Mouse (Mus musculus) adrenal gland, adult 8-10 months (tissue): ENCODE measurements at regions not wholly inside any gene's neighbourhood (a gene's known extent, or its start where the extent isn't known, plus 50 kb on each side); places are given as distances from the start of the nearest gene placed in this dataset.

Source experiments
- DNase-seq: peaks from one replicate; pipeline ENCODE4 v3.0.0; 2022

DNA sequence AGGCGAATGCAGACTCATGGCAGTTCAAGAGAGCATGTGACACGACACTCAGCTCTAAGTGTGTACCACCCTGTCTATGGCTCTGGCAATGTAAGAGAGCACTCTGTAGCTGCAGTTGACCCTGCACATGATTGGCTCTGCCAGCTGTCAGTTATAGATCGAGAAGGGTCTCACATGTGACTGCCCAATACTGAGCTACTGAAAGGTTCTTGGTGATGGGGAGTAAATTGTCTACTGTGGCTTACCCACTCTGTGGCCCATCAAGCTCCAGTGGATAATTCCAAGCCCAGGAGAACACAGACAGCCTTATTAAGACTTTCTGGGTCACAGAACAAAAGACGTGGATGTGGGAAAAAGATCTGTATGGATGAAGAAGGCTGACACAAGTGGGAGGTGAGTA lies 920.3 kb downstream of the A830018L16Rik start:
- no peak for DNase-seq

DNA sequence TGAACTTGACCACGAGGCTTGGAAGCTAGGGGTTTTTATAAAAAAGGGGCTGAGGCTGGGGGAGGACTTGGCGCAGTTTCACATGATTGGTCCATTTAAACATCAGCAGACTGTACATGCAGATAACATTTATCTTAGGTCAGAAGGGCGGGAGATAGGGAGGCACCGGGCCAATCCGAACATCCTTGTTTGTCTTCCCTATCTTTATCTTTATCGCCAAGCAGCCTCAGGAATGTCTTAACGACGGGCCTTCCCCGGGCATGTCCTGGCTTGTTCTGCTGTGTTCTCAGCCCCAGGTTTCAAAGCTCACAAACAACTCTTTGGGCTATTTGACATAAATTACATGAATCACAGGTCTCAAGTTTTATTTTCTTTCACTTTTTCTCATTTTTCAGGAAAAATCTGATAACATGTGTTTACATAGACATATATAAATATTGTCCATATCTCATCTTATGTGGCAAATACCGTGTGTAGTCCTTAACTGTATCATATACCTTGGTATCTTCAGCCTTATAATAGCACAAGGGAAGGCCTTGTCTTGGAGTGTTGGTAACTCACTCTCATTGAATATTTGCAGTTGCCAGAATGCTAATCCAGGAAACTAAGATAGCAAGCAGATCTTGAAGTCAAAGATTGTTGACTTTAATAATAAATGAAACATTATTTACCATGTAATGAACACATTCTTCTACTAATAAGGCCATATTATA lies 931.0 kb downstream of the A830018L16Rik start:
- no peak for DNase-seq

DNA sequence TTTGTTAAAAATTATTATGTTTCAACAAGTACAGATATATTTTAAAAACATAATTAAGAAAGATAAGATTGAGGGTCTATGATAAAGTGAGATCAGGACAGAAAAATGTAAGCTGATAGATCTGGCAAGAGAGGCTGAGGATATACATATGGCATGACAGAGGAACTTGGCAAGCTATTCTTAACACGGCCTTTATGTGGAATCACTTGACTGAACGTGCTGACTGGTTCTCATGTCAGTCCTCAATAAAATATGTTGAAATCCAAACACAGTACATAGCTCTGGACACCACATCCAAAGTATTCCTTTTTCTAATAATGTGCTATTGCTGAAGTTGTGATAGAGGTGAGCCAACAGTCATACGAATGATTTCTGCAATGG lies 931.5 kb downstream of the A830018L16Rik start:
- no peak for DNase-seq

- DNase-seq: no peak
These were observed 940.6 kb downstream of the A830018L16Rik start for GRCm38 (mm10) chr1:12354531-12354930.

GRCm38 (mm10) chr1:12367872-12368271 lies 954.0 kb downstream of the A830018L16Rik start:
- DNase-seq: no peak

DNA sequence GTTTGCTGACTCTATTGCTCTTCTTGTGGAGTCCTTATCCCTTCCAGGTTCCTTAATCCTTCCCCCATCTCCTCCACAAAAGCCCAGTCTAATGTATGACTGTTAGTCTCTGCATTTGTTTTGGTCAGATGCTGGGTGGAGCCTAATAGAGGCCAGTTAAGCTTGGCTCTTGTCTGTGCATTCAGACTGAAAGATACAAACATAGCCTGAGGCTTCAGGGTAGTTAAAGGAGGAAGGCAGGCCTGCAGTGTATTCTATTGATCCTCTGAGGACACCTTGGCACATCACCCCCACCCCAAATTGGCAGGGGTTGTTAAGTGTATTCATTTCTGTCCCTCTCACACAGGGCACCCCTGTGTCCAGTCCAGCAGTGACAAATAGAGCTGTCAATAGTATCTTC lies 959.1 kb downstream of the A830018L16Rik start:
- no peak for DNase-seq

- no peak for DNase-seq
These were observed 984.4 kb downstream of the A830018L16Rik start for GRCm38 (mm10) chr1:12398146-12398884.

DNA sequence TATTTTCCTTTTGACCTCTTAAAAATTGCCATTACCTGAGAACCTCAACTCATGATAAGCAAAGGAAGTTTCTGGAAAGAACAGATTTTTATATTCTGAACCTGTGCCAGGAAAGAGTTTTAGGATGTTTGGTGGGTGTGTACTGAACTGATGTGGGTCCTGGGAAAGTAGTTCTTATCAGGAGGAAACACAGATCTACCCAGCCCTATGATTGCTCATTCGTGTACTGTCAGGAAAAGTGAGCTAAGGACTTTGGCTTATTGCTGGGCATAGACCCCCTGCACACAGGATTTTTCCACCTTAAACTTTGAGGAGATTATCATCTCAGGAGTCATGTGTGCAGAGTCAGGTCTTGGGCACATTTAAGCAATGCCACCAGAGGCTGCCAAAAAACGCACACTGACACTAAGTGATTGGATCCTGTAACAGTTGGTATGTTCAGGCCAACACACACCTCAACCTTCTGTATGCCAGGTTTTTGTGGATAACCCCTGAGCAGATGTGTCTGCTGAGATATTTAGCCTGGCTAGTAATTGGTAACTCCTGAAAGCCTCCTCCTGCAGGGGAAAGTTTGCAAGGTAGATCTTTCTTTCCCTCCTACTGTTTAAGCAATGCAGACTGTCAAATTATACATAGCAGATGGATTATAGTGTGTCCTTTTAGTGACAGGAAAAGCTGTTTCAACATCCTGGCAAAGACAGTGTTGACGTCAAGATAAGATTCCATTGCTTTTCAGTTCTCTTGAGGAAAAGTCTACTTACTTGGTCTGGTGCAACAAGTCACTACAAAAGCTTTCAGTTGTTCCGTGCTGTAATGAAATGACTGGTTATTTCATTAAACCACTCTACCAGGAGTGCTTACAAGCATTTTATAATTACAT lies 991.7 kb downstream of the A830018L16Rik start:
- DNase-seq: peak; percentile 20

- no peak for DNase-seq
These were observed 996.0 kb downstream of the A830018L16Rik start for GRCm38 (mm10) chr1:12409738-12410523.

- no peak for DNase-seq
These were observed 996.6 kb downstream of the A830018L16Rik start for GRCm38 (mm10) chr1:12410524-12410886.

DNA sequence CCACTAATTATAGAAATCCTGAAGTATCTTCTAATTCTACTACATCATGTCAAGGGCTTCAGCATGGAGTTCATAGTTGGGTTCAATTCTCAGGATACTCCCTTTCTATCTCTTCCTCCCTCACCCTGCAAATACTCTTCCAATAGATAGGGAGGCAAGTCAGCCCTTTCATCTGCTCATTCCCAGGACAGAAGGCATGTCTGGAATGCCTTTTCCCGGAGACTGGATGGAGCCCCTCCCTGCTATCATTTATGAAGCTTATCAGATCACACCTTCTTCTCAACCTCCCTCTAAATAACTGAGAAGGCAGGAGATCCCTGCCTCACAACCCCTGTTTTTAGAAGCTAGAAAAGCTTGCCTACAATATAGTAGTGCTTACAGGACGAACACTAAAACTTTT lies 1010.6 kb downstream of the A830018L16Rik start:
- no peak for DNase-seq

DNA sequence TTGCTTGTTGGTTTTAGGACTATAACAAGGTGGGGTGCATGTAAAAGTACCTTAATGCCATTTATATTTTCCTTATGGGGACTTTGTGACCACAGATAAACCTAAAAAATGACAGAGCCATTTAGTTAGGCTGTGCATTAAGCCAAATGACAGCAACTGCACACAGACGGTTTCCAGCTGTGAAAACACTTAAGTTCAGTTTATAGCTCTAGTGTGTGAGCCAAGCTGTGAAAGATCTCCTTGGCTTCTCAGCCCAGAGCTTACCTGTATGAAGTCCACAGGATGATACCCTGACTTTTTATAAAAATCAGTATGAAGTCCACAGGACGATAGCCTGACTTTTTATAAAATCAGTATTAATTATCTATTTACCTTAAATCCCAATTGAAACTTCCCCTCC lies 1024.0 kb downstream of the A830018L16Rik start:
- no peak for DNase-seq

DNA sequence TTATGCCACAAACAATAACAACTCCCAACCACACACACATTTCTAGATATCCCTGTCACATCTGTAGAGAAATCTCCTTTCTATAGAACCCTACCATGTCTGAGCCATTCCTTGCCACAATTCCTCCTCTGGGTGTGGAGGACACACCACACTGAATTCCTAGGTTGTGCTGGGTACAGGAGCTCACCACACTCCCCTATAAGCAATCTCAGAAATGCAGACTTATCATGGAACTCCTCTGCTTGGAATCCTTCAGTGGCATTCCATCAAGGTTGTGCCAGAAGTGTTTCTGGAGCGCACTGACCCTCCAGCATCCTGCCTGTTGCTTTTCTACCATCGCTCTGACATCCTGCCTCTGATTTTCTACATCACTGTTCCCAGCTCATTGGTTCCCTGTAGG lies 1052.3 kb downstream of the A830018L16Rik start:
- DNase-seq: no peak

GRCm38 (mm10) chr1:12478983-12479763 lies 1065.3 kb downstream of the A830018L16Rik start:
- DNase-seq: no peak

DNA sequence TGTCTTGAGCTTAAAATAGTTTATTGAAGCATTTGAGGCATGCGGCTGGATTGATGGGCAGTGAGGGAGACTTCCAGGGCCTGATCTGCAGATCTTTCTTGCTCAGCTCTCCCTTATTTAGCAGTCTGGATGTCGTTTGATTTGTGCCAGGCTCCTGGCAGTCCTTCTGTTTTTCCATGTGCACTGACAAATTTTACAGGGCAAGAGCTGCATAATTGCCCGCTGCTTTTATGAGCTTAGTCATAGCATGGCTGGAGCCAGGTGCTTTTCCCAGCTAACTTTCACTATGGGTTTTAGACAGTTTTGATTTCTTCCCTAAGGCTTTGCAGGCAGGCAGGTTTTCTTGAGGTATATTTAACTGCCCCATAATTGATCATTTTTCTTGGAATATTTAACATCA lies 1086.5 kb downstream of the A830018L16Rik start:
- DNase-seq: peak; percentile 5

DNA sequence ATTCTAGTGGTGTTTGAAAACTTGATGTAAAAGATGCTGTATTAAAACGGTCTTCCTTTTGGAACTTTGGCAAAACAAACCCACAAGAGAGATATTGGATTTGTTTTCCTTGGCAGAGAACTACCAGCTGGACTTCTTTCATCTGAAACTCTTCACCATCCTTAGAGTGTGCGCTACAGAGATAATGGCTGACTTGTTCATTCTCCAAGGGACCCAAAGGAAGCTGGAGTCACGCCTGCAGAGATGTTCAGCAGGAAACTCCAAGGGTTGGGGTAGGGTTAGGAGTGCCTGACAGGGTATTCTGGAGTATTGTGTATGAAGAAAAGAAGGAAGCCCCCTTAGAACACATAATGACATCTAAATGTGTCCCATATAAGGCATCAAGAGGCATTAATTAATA lies 1094.1 kb downstream of the A830018L16Rik start:
- DNase-seq: no peak

GRCm38 (mm10) chr1:12510129-12510816 lies 1096.4 kb downstream of the A830018L16Rik start:
- DNase-seq: no peak

DNA sequence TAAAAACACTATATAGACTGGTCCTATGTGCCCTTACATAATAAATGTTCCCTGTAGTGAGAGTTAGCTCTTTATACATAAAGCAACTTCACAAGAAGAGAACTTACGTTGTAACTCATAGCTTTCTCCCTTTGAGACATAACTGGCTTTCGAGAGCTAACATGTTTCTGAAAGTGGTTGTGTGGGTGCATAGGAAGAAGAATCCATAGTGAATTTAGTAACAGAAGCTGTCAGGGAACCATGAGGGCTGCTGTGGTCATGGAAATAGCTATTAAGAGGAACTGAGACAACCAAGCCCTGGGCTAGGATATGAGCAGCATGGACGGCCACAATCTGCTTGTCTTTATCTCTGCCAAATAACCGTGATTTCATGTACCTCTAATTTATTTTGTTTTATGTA lies 1105.7 kb downstream of the A830018L16Rik start:
- DNase-seq: no peak

- no peak for DNase-seq
These were observed 1142.0 kb downstream of the A830018L16Rik start for GRCm38 (mm10) chr1:12555859-12556258.

- no peak for DNase-seq
These were observed 1158.0 kb downstream of the A830018L16Rik start for GRCm38 (mm10) chr1:12571755-12572358.
